Mouse (Mus musculus) CH12.LX (cell line): ENCODE measurements around the gene Btbd1. TPM values are rescaled to one million over a fixed set of nuclear protein-coding genes. Genes with fewer than 3 reads are reported as not detected.

ENCODE experiments used
- DNase-seq: peaks from one replicate; pipeline ENCODE4 v3.0.0-alpha.2; 2013; ENCODE audit errors: extremely low read depth
- H3K27ac ChIP-seq: 2 replicates; pipeline ENCODE4 v1.5.1; 2012; ENCODE audit warnings: low read depth, mild to moderate bottlenecking, control low read depth, moderate library complexity; ENCODE audit not compliant: insufficient read depth
- H3K27me3 ChIP-seq: replicated peaks from 2 replicates; pipeline ENCODE3; 2012; ENCODE audit warnings: inconsistent platforms
- H3K36me3 ChIP-seq, 2 experiments: replicated peaks in 1 of 2; 2 replicates each; pipeline versions ENCODE3 to v1.6.1; 2012; ENCODE audit warnings: inconsistent platforms in 1 of 2, low read length in 1 of 2, mild to moderate bottlenecking in 1 of 2, mixed read lengths in 1 of 2, moderate library complexity in 1 of 2; ENCODE audit not compliant: control insufficient read depth in 1 of 2, insufficient read depth in 1 of 2
- H3K4me1 ChIP-seq, 2 experiments: 2 replicates each; pipeline ENCODE4 v1.6.1; 2012; ENCODE audit warnings: inconsistent platforms in 1 of 2, moderate library complexity in 1 of 2; ENCODE audit not compliant: insufficient read depth in 2 of 2, control insufficient read depth in 1 of 2
- H3K4me2 ChIP-seq: 2 replicates; pipeline ENCODE4 v1.6.1; 2012; ENCODE audit warnings: low read depth, mild to moderate bottlenecking, control low read depth; ENCODE audit not compliant: poor library complexity, insufficient read depth, severe bottlenecking
- H3K4me3 ChIP-seq, 3 experiments: fragments of 150-350 bp in 1 of 3; sonication (generic) in 1 of 3; replicated peaks in 1 of 3; 2 replicates each; pipeline versions ENCODE3 to v1.5.1; 2011 to 2012; ENCODE audit warnings: low read depth in 2 of 3, low read length in 2 of 3, mild to moderate bottlenecking in 2 of 3, moderate library complexity in 2 of 3, control low read depth in 1 of 3, improper control_type of control experiment in 1 of 3, inconsistent platforms in 1 of 3, mixed read lengths in 1 of 3; ENCODE audit not compliant: poor library complexity in 1 of 3
- H3K79me2 ChIP-seq: replicated peaks from 2 replicates; pipeline ENCODE4 v1.6.1; 2012; ENCODE audit warnings: mild to moderate bottlenecking, moderate library complexity; ENCODE audit not compliant: control insufficient read depth, poor library complexity, insufficient read depth, severe bottlenecking; ENCODE audit errors: extremely low read depth
- H3K9ac ChIP-seq: 2 replicates; pipeline ENCODE4 v1.6.1; 2012; ENCODE audit warnings: low read depth, mild to moderate bottlenecking, control low read depth, moderate library complexity; ENCODE audit not compliant: insufficient read depth
- H3K9me3 ChIP-seq: replicated peaks from 2 replicates; pipeline ENCODE3; 2012; ENCODE audit warnings: low read length, inconsistent platforms, mixed read lengths
- BHLHE40 ChIP-seq: IDR thresholded peaks from 2 replicates; pipeline ENCODE4 v1.6.1; 2011; ENCODE audit warnings: mild to moderate bottlenecking, low read depth, low read length, improper control_type of control experiment
- CHD1 ChIP-seq: IDR thresholded peaks from 2 replicates; pipeline ENCODE4 v1.6.1; 2012; ENCODE audit warnings: low read depth, low read length, improper control_type of control experiment, inconsistent platforms
- CHD2 ChIP-seq: IDR thresholded peaks from 2 replicates; pipeline ENCODE4 v1.6.1; 2011; ENCODE audit warnings: low read length, improper control_type of control experiment
- CTCF ChIP-seq, 2 experiments: IDR thresholded peaks in 1 of 2; conservative IDR thresholded peaks in 1 of 2; 2 replicates each; pipeline ENCODE4 v1.5.1; 2011 to 2012; ENCODE audit warnings: low read depth in 2 of 2, low read length in 2 of 2, improper control_type of control experiment in 1 of 2, inconsistent platforms in 1 of 2, mild to moderate bottlenecking in 1 of 2, moderate library complexity in 1 of 2
- E2F4 ChIP-seq: IDR thresholded peaks from 2 replicates; pipeline ENCODE4 v1.6.1; 2011; ENCODE audit warnings: low read depth, low read length, improper control_type of control experiment; ENCODE audit not compliant: insufficient replicate concordance
- ELF1 ChIP-seq: IDR thresholded peaks from 2 replicates; pipeline ENCODE4 v1.6.1; 2014; ENCODE audit warnings: low read depth, mild to moderate bottlenecking, inconsistent platforms, low read length, improper control_type of control experiment
- ETS1 ChIP-seq: conservative IDR thresholded peaks from 2 replicates; pipeline ENCODE4 v1.6.1; 2012; ENCODE audit warnings: low read depth, mild to moderate bottlenecking, inconsistent platforms, low read length, improper control_type of control experiment, moderate library complexity
- HCFC1 ChIP-seq: IDR thresholded peaks from 2 replicates; pipeline ENCODE4 v1.6.1; 2012; ENCODE audit warnings: low read depth, mild to moderate bottlenecking, inconsistent platforms, low read length, improper control_type of control experiment
- IRF4 ChIP-seq: IDR thresholded peaks from 2 replicates; pipeline ENCODE4 v1.6.1; 2014; ENCODE audit warnings: low read depth, mild to moderate bottlenecking, inconsistent platforms, low read length, improper control_type of control experiment
- JUN ChIP-seq: IDR thresholded peaks from 2 replicates; pipeline ENCODE4 v1.6.1; 2011; ENCODE audit warnings: low read depth, mild to moderate bottlenecking, low read length, improper control_type of control experiment, moderate library complexity; ENCODE audit not compliant: insufficient read depth
- JUND ChIP-seq: conservative IDR thresholded peaks from 2 replicates; pipeline ENCODE4 v1.6.1; 2011; ENCODE audit warnings: low read depth, low read length, improper control_type of control experiment
- MAZ ChIP-seq: IDR thresholded peaks from 2 replicates; pipeline ENCODE4 v1.6.1; 2012; ENCODE audit warnings: low read depth, mild to moderate bottlenecking, inconsistent platforms, low read length, improper control_type of control experiment, moderate library complexity
- MEF2A ChIP-seq: IDR thresholded peaks from 2 replicates; pipeline ENCODE4 v1.6.1; 2014; ENCODE audit warnings: low read depth, mild to moderate bottlenecking, inconsistent platforms, low read length, improper control_type of control experiment, borderline replicate concordance
- MXI1 ChIP-seq: IDR thresholded peaks from 2 replicates; pipeline ENCODE4 v1.6.1; 2011; ENCODE audit warnings: mild to moderate bottlenecking, low read depth, low read length, improper control_type of control experiment
- NELFE ChIP-seq: IDR thresholded peaks from 2 replicates; pipeline ENCODE4 v1.6.1; 2011; ENCODE audit warnings: low read depth, low read length, improper control_type of control experiment
- NRF1 ChIP-seq: IDR thresholded peaks from 2 replicates; pipeline ENCODE4 v1.6.1; 2014; ENCODE audit warnings: low read depth, mild to moderate bottlenecking, inconsistent platforms, low read length, improper control_type of control experiment, moderate library complexity
- PAX5 ChIP-seq: IDR thresholded peaks from 2 replicates; pipeline ENCODE4 v1.6.1; 2012; ENCODE audit warnings: low read length, inconsistent platforms, mixed read lengths
- POLR2A ChIP-seq: IDR thresholded peaks from 2 replicates; pipeline ENCODE4 v1.6.1; 2011; ENCODE audit warnings: low read depth, mild to moderate bottlenecking, improper control_type of control experiment, low read length
- POLR2AphosphoS2 ChIP-seq: IDR thresholded peaks from 2 replicates; pipeline ENCODE4 v1.6.1; 2011; ENCODE audit warnings: low read depth, low read length, improper control_type of control experiment
- RCOR1 ChIP-seq: conservative IDR thresholded peaks from 2 replicates; pipeline ENCODE4 v1.6.1; 2012; ENCODE audit warnings: low read depth, mild to moderate bottlenecking, inconsistent platforms, low read length, improper control_type of control experiment
- SIN3A ChIP-seq: IDR thresholded peaks from 2 replicates; pipeline ENCODE4 v1.6.1; 2012; ENCODE audit warnings: low read length, improper control_type of control experiment, inconsistent platforms
- TBP ChIP-seq: conservative IDR thresholded peaks from 2 replicates; pipeline ENCODE4 v1.6.1; 2011; ENCODE audit warnings: low read depth, low read length, improper control_type of control experiment
- UBTF ChIP-seq: IDR thresholded peaks from 2 replicates; pipeline ENCODE4 v1.6.1; 2012; ENCODE audit warnings: low read depth, mild to moderate bottlenecking, inconsistent platforms, low read length, improper control_type of control experiment, moderate library complexity
- USF1 ChIP-seq: IDR thresholded peaks from 2 replicates; pipeline ENCODE4 v1.6.1; 2014; ENCODE audit warnings: low read depth, mild to moderate bottlenecking, inconsistent platforms, low read length, improper control_type of control experiment
- ZC3H11A ChIP-seq: IDR thresholded peaks from 2 replicates; pipeline ENCODE4 v1.6.1; 2012; ENCODE audit warnings: low read depth, mild to moderate bottlenecking, inconsistent platforms, low read length, improper control_type of control experiment
- ZKSCAN1 ChIP-seq: IDR thresholded peaks from 2 replicates; pipeline ENCODE4 v1.6.1; 2012; ENCODE audit warnings: low read depth, inconsistent platforms, low read length, improper control_type of control experiment, borderline replicate concordance
- ZMIZ1 ChIP-seq: IDR thresholded peaks from 2 replicates; pipeline ENCODE4 v1.6.1; 2012; ENCODE audit warnings: low read depth, mild to moderate bottlenecking, inconsistent platforms, low read length, improper control_type of control experiment
- dilution Hi-C: fragments of 300-500 bp; cut with MboI; formaldehyde crosslinking; loops from 2 replicates; pipeline ENCODE4 v1.14.3; 2020; ENCODE audit warnings: low sequenced_read_pairs; ENCODE audit not compliant: extremely low pct_unique_long_range_greater_than_20kb, extremely low pct_ligation_motif_present
- in situ Hi-C: fragments of 300-500 bp; cut with MboI; formaldehyde crosslinking; loops from 3 replicates; pipeline ENCODE4 v1.14.3; 2019; ENCODE audit warnings: low sequenced_read_pairs, low pct_ligation_motif_present, low pct_unique_long_range_greater_than_20kb, mixed read lengths
- polyA plus RNA-seq: library from polyadenylated mRNA; unstranded; fragments of >175 nt; gene quantifications from 2 replicates; pipeline ENCODE4 v1.2.1, GENCODE M21; 2012; ENCODE audit warnings: low read depth; ENCODE audit not compliant: insufficient read length
- total RNA-seq, 2 experiments: library from RNA; depleted of rRNA; stranded (reverse); fragments of 300-350 nt in 1 of 2; fragments of >200 nt in 1 of 2; gene quantifications; 2 replicates each; pipeline ENCODE4 v1.2.3; 2012 to 2014

The Btbd1 gene
- total and polyA plus RNA-seq, 3 experiments: 45.8 to 88.8 (median 67.1) TPM

DNA sequence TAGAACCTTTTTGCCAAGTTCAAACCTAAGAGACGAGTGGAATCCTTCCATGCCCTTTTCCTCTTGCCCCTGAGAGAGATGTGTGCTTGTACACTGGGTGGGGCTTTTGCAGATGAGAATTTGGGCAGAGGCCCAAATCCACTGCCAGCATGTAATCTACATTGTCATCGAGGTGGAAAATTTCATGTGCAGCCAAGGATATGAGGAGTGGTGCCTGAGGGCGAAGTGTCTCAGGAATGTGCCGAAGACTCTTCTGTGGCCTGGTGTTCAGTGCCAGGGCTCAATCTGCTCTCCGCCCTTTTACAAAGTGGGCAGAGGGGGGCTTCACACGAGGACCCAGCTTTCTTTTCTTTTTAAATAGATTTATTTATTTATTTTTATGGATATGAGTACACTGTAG lies 45.4 kb upstream of the Btbd1 start:
- dilution Hi-C loops: no loop called here
- DNase-seq: no peak

GRCm38 (mm10) chr7:81873807-81874206 lies 44.6 kb upstream of the Btbd1 start:
- Histone ChIP-seq H3K9ac (no peak overlapping the region), H3K36me3 (no peaks in the 10 kb centered on the region), H3K27me3 (no peaks in the 10 kb centered on the region), H3K9me3 (no peaks in the 10 kb centered on the region), H3K27ac (no peak overlapping the region), H3K4me1 (peaks cover 0 to 5% of the 10 kb centered on the region in 2 experiments; a peak in 2 of 4 replicates), H3K4me3 (no peak overlapping the region), H3K79me2 (no peaks in the 10 kb centered on the region), H3K4me2 (no peak overlapping the region)
- dilution Hi-C loops: no loop called here
- in situ Hi-C loops: no loop called here
- no peak for TF ChIP-seq ZMIZ1
- no peak for TF ChIP-seq PAX5
- no peak for TF ChIP-seq NELFE
- TF ChIP-seq RCOR1: no peak
- no peak for TF ChIP-seq ETS1
- TF ChIP-seq NRF1: no peak
- no peak for TF ChIP-seq POLR2A
- no peak for TF ChIP-seq CHD2
- no peak for TF ChIP-seq UBTF
- TF ChIP-seq HCFC1: no peak
- TF ChIP-seq USF1: no peak
- no peak for TF ChIP-seq CHD1
- TF ChIP-seq ELF1: no peak
- TF ChIP-seq BHLHE40: no peak
- no peak for TF ChIP-seq POLR2AphosphoS2
- TF ChIP-seq JUN: no peak
- TF ChIP-seq CTCF (conservative IDR thresholded peaks at IDR 0.05 in 1 of 2, IDR thresholded peaks at IDR 0.05 in 1 of 2; ENCODE audit: low read depth in 2 of 2, low read length in 2 of 2): no peak
- no peak for TF ChIP-seq ZC3H11A
- TF ChIP-seq IRF4: no peak
- TF ChIP-seq ZKSCAN1: no peak
- DNase-seq: no peak

More for the DNA sequence above, 45.4 kb upstream of the Btbd1 start:
- Histone ChIP-seq H3K27ac (no peak overlapping the region), H3K9ac (no peak overlapping the region), H3K79me2 (no peaks in the 10 kb centered on the region), H3K4me2 (no peak overlapping the region), H3K4me1 (peaks cover 0 to 3% of the 10 kb centered on the region in 2 experiments; a peak in 2 of 4 replicates), H3K36me3 (no peaks in the 10 kb centered on the region), H3K27me3 (no peaks in the 10 kb centered on the region), H3K9me3 (no peaks in the 10 kb centered on the region), H3K4me3 (no peak overlapping the region)
- in situ Hi-C loops: no loop called here
- no peak for TF ChIP-seq CHD1
- no peak for TF ChIP-seq E2F4
- TF ChIP-seq BHLHE40: no peak
- no peak for TF ChIP-seq TBP
- TF ChIP-seq SIN3A: no peak
- no peak for TF ChIP-seq IRF4
- no peak for TF ChIP-seq MAZ
- TF ChIP-seq USF1: no peak
- no peak for TF ChIP-seq JUND
- no peak for TF ChIP-seq MEF2A
- TF ChIP-seq HCFC1: no peak
- no peak for TF ChIP-seq MXI1
